Mouse (Mus musculus) T-cell, adult 2 months (primary cell): ENCODE data around the gene 9130213A22Rik.

Experiments used
- DNase-seq: peaks from one replicate; pipeline ENCODE4 v3.0.0; 2022; ENCODE audit warnings: low spot score

Gene 9130213A22Rik

GRCm38 (mm10) chr11:69106842-69107241, 15.5 kb downstream of the 9130213A22Rik start:
- peak; percentile 17 for DNase-seq

- no peak for DNase-seq
Measured at GRCm38 (mm10) chr11:69106299-69106698, 16.1 kb downstream of the 9130213A22Rik start.

- peak; percentile 3 for DNase-seq
Measured at GRCm38 (mm10) chr11:69105796-69106195, 16.6 kb downstream of the 9130213A22Rik start.

DNA sequence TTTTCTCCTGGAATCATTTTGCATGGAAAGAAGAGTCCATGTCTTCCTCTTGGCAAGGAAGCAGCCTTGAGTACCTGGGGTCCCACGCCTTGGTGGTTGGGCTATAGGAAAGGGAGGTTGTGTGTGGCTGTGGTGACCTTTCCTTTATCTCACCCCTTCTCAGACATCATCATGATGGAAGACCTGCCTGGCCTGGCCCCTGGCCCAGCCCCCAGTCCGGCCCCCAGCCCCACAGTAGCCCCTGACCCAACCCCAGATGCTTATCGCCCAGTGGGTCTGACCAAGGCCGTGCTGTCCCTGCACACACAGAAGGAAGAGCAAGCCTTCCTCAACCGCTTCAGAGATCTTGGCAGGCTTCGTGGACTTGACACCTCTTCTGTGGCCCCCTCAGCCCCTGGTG, 17.2 kb downstream of the 9130213A22Rik start:
- DNase-seq, result no peak

GRCm38 (mm10) chr11:69104487-69104886, 17.9 kb downstream of the 9130213A22Rik start:
- no peak for DNase-seq

DNA sequence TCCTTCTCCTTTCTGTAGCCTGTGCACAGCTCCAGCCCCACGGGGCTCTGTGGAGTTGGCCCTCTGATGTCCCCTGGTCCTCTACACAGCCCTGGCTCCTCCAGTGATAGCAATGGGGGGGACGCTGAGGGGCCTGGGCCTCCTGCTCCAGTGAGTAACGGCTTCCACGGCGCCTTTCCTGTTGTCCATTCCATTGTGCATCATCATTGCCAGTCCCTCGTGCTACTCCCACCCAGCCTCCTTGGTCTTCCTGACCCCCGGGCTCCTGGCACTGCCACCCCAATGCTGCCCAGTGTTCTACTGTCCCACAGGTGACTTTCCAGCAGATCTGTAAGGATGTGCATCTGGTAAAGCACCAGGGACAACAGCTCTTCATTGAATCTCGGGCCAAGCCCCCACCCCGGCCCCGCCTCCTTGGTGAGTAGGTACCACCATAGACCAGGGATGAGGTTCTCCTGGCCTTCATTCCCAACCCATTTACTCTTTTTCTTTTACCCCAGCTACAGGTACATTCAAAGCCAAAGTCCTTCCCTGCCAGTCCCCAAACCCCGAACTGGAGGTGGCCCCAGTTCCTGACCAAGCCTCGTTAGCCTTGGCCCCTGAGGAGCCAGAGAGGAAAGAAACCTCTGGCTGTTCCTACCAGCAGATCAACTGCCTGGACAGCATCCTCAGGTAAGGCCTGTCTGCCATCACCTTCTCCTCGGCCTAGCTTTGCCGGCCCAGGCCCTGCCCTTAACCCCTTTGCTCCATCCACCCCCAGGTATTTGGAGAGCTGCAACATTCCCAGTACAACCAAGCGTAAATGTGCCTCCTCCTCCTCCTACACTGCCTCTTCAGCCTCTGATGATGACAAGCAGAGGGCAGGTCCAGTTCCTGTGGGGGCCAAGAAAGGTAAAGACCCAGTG, 18.6 kb downstream of the 9130213A22Rik start:
- DNase-seq, result no peak

DNA sequence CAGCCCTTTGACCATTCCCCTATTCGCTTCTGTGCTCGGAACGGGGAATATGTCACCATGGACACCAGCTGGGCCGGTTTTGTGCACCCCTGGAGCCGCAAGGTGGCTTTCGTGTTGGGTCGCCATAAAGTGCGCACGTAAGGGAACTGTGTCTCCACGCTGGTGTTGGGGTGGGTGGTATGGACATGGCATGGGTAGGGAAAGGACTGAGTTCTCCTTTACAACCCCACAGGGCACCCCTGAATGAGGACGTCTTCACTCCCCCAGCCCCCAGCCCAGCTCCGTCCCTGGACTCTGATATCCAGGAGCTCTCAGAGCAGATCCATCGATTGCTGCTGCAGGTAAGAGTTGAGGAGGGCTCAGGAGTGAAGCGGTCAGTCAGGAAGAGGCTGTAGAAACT, 19.3 kb downstream of the 9130213A22Rik start:
- no peak for DNase-seq

DNA sequence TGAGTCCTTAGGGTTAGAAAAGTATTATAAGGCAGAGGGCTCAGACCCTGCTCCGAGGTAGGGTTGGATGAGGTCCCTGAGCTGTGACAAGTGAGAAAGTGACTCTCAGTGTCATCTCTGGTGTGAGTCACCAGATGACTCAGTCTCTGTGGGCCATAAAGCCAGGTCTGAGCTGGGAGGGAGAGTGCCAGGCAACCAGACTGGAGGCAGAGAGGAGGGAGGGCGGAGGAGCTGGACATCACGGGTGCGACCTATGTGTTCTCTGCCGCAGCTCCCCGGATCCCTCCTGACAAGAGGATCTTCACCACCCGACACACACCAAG, 20.0 kb downstream of the 9130213A22Rik start:
- DNase-seq, result no peak

DNA sequence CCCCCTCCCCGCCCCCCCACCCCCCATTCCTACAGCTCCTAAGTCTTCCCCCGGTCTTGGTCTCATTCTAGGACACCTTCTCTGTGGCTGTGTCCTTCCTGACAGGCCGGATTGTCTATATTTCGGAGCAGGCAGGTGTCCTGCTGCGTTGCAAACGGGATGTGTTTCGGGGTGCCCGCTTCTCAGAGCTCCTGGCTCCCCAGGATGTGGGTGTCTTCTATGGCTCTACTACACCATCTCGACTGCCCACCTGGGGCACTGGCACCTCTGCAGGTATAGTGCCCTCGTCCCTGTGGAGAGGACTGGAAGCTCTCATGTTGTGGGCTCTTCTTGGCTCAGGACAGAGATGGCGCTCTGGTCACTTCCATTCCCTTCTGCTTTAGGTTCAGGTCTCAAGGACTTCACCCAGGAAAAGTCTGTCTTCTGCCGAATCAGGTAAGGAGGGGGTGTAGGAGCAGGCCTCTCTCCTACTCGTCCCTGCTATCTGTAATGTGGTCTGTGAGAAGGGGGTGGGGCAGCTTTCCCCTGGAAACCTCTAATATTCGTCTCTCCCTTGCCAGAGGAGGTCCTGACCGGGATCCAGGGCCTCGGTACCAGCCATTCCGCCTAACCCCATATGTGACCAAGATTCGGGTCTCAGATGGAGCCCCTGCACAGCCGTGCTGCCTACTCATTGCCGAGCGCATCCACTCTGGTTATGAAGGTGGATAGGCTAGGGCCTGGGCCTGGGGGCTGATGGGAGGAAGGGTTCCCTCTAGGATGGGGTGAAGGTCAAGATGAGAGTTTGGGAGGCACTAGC, 20.6 kb downstream of the 9130213A22Rik start:
- no peak for DNase-seq

- DNase-seq, result peak; percentile 12
Measured at GRCm38 (mm10) chr11:69100639-69101360, 21.6 kb downstream of the 9130213A22Rik start.

- peak; percentile 94 for DNase-seq
Measured at GRCm38 (mm10) chr11:69099915-69100345, 22.5 kb downstream of the 9130213A22Rik start.

DNA sequence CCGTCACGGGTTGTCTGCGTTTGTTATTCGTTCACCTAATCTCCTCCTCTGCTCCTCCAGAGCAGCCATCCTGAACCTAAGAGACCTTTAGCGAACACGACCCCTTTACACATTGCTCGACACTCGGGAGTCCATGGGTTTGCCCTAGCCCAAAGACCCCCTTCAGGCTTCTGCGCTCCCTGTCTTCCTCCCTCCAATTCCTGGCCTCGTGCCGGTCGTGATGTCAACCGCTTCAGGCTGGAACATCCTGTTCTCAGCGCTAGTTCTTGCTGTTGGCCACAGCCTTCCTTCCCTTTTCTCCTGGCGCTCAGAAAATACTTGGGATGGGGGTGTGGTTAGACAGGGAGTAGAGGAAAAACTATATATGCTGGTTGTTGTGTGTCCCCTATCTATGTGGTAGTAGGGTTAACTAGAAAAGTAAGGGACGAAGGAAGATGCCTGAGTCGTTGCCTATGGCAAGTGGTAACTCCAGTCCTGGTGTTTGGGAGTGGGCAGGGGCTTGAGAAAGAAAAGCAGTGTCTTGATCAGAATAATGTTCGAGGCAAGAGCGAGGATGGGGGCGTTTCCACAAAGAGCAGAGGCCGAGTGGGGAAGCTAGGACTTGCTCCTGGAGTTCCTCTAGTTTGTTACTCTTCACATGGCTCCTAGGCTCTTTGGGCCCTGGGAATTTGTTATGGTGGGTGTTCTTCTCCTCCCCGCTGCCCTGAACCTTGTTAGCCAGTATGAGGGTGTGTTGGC, 23.0 kb downstream of the 9130213A22Rik start:
- no peak for DNase-seq

DNA sequence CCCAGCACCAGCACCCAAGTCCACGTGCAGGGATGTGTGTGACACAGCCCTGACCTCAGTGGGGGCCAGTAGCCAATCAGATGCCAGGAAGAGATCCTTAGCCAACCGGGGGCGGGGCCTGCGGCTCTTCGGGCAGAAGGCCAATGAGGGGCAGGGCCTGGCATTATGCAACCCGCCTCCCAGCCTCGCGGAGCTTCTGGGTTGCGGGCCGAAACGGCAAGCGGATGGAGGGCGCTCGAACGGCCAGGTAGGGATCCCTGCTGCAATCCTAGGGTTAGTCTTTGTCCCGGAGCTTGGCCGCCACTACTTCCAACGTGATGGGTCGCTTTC, 23.7 kb downstream of the 9130213A22Rik start:
- peak; percentile 96 for DNase-seq

GRCm38 (mm10) chr11:69098039-69098761, 24.2 kb downstream of the 9130213A22Rik start:
- DNase-seq, result peak; percentile 79

GRCm38 (mm10) chr11:69096987-69097900, 25.1 kb downstream of the 9130213A22Rik start:
- peak; percentile 94 for DNase-seq

DNA sequence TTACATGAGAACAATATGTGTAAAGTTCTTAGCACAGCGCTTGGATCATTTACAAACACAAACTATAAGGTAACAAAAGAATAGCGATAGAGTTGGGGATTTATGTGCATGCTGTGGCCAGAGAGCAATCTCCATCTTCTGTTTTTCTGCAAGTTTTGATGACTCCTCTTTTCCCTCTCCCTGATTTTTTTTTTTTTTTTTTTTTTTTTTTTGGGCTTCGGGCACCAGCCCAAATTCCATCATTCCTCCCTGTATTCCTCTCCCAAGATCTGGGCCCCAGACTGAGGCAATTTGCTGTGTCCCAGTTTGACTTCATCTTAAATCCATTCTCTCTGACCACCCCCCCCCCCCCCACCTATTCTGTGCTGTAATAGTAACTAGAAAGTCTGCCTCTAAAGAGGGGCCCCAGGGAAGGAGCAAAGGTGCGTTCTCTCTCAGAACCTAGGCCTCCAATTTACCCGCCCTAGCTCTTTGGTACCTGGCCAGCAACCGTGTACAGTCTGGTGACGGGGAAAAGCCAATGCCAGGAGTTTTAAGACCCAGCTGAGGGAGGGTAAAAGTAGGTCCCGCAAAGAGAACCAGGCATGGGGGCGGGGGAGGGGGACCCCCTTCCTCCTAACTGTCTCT, 25.9 kb downstream of the 9130213A22Rik start:
- no peak for DNase-seq

DNA sequence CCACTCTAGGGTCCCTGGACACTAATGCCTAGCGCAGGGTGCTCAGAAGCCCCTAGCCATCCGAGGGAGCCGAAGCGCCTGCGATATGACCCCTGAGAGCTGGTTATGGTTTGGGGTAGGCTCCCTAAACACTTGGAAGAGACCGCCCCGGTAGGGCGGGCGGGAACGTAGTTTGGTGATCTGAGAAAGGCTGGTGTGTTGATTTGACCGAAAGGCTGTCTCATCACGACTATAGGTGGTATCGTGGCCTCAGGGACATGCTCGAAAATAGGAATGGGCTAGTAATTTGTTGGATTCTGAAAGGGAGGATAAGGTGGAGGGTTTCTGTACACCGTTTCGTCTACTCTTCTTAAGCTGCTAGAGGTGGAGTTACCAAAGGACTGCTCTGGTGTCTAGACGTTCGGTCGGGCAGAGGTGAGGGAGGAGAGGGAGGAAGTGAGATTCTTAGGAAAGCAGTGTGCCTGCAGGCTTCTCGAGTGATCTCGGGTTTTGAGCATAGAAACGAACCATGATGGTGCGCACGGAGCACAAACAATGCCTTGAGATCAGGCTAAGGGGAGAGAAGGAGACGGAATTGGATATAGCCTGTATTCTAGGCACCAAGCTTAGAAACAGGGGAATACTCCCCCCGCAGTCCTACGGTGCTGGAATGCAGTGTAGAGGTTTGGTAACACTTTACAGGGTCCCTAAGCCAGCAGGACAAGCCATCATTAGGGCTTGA, 26.7 kb downstream of the 9130213A22Rik start:
- peak; percentile 74 for DNase-seq

DNA sequence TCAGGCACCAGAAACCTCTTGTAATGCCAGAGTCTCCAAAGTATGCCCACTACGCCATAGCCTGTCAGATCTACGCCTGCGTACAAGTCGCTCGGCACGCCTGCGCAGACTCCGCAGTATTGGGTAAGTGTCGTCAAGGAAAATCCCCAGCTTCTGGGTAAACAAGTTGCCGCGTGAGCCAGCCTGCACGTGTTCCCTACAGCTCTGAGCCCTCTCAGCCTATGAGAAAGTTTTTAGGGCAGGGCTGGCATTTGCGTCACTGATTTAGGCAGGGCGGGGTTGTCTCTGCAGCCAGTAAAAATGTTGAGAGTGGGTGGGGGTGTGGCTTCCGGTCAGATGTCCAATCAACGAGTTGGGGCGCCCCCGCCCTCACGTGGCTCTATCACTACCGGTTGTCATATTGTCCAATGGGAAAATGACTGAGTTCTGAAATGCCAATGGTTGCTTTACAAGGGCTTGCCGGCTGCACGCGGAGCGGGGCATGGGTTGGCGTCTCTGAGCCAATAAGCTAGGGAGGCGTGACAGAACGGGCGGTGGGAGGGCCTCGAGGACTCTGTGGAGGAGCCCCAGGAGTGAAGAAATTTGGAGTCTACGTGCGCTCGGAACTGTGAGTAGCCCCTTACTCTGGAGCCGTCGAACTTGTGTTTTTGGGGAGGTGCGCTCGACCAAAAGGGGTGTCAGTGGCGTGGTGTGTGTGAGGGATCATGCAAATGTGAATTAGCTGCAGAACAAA, 27.5 kb downstream of the 9130213A22Rik start, which contains the start of gene Per1:
Per1 (plus strand) TSS at position 521 of the 733 bp plus-strand sequence.
- peak; percentile 100 for DNase-seq
